Mouse (Mus musculus): ENCODE results near the gene Gm49711.

GRCm38 (mm10) chr16:92139386-92140261 lies 81.5 kb downstream of the Gm49711 start:
- TF ChIP-seq CTCF (IDR thresholded peaks at IDR 0.05; ENCODE audit: low read depth, low read length) = no peak
- TF ChIP-seq GATA1 (IDR thresholded peaks at IDR 0.05; ENCODE audit: borderline replicate concordance, low read length) = no peak
- TF ChIP-seq TAL1 (conservative IDR thresholded peaks at IDR 0.05; ENCODE audit: low read depth, low read length) = no peak
- TF ChIP-seq GATA2 (IDR thresholded peaks at IDR 0.05; ENCODE audit: borderline replicate concordance, low read depth, low read length) = no peak

Data from G1E (cell line).